Mouse (Mus musculus): ENCODE results near the gene Gm45808. TPM values are rescaled to one million over a fixed set of nuclear protein-coding genes. Genes with fewer than 3 reads are reported as not detected.
A peak's percentile ranks its signal among the peaks of the same experiment; 100 is the strongest.

Gm45808 gene
- polyA plus RNA-seq, 1 experiment from 2014 or later: not detected

DNA sequence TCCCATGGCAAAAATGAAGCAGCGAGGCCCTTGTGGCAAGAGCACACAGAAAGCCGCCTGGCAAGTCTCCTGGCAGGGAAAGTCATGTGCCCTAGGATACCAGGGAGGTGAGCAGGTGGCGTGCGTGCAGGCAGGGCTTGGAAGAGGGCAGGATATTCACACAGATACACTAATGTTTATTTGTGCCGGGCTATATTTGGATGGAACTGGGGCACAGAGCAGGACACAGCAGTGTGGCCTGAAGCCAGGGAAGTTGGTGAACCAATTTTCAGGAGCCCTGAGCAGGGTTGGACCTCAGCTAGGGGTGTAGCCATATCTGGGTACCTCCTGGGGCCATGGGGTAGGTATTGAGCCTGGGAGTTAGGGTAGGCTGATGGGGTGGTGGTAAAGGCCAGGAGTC, 6.3 kb upstream of the Gm45808 start:
- WGBS: 92% methylated on average over 5 of the region's 5 CpGs
- Histone ChIP-seq H3K4me1 (replicated peaks; ENCODE audit: control insufficient read depth, insufficient read depth, low read length) (no peaks in the 10 kb centered on the region), H3K36me3 (ENCODE audit: control insufficient read depth, insufficient read depth, low read length) (0 out of 2 replicates have a peak, but pooled peaks cover 3% of the 10 kb centered on the region), H3K4me2 (replicated peaks; ENCODE audit: low read depth, low read length) (no peak overlapping the region), H3K4me3 (ENCODE audit: low read depth, low read length) (no peak overlapping the region), H3K9ac (ENCODE audit: low read depth, low read length) (no peak overlapping the region), H3K27ac (ENCODE audit: low read depth, low read length) (no peak overlapping the region), H3K9me3 (ENCODE audit: control insufficient read depth, low read length) (no peaks in the 10 kb centered on the region), H3K27me3 (ENCODE audit: control insufficient read depth, insufficient read depth, low read length) (no peaks in the 10 kb centered on the region)
- no peak for ATAC-seq (ENCODE audit: low FRiP score)
- no peak for DNase-seq (ENCODE audit: low spot score)

DNA sequence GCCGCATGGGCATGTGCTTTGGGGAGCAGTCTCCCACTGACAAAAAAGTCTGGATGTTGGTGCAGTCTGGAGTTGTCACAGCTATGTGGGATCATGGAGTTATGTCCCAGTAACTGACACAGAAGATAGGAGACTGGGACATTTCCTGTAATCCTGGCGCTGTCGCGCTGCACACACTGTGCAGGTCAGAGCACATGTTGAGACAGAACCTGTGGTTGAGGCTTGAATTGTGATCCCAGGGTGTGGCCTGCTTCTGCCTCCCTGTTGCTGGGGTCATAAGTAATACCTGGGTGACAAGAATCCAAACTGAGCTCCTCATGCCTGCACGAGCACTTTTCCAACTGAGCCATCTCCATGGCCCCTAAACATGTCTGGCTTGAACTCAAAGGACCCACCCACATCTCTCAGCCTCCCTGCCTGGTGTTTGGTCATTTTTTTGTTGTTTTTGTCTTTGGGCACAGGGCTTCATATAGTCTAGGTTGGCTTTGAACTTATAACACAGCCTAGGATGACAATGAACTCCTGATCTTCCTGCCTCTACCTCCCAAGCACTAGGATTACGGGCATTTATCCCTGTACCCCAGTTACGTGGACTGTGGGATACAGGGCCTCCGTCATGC, 5.7 kb upstream of the Gm45808 start:
- Histone ChIP-seq H3K9me3 (ENCODE audit: control insufficient read depth, low read length) (no peaks in the 10 kb centered on the region), H3K9ac (ENCODE audit: low read depth, low read length) (no peak overlapping the region), H3K4me2 (replicated peaks; ENCODE audit: low read depth, low read length) (no peak overlapping the region), H3K27me3 (ENCODE audit: control insufficient read depth, insufficient read depth, low read length) (no peaks in the 10 kb centered on the region), H3K36me3 (ENCODE audit: control insufficient read depth, insufficient read depth, low read length) (0 out of 2 replicates have a peak, but pooled peaks cover 3% of the 10 kb centered on the region), H3K4me1 (replicated peaks; ENCODE audit: control insufficient read depth, insufficient read depth, low read length) (no peaks in the 10 kb centered on the region), H3K4me3 (ENCODE audit: low read depth, low read length) (no peak overlapping the region), H3K27ac (ENCODE audit: low read depth, low read length) (no peak overlapping the region)
- no peak for DNase-seq (ENCODE audit: low spot score)
- no peak for ATAC-seq (ENCODE audit: low FRiP score)
- 96% methylated on average over 8 of the region's 8 CpGs for WGBS

DNA sequence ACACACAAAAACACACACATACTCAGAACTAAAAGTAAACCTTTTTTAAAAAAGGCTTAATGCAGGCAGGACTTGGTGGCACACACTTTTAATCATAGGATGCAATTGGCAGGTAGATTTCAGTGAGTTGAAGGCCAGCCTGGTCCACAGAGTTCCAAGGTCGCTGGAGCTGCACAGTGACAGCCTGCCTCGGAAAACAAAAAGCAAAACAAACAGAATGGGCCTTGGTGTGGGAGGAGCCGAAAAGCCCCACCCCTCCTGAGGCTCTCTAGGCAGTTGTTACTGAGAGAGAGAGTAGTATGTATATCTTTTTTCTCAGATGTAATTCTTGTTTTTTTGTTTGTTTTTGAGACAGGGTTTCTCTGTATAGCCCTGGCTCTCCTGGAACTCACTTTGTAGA, 4.7 kb upstream of the Gm45808 start:
- Histone ChIP-seq H3K27me3 (ENCODE audit: control insufficient read depth, insufficient read depth, low read length) (no peaks in the 10 kb centered on the region), H3K36me3 (ENCODE audit: control insufficient read depth, insufficient read depth, low read length) (0 out of 2 replicates have a peak, but pooled peaks cover 3% of the 10 kb centered on the region), H3K4me3 (ENCODE audit: low read depth, low read length) (no peak overlapping the region), H3K27ac (ENCODE audit: low read depth, low read length) (no peak overlapping the region), H3K9ac (ENCODE audit: low read depth, low read length) (no peak overlapping the region), H3K4me2 (replicated peaks; ENCODE audit: low read depth, low read length) (no peak overlapping the region), H3K9me3 (ENCODE audit: control insufficient read depth, low read length) (no peaks in the 10 kb centered on the region), H3K4me1 (replicated peaks; ENCODE audit: control insufficient read depth, insufficient read depth, low read length) (no peaks in the 10 kb centered on the region)
- no peak for ATAC-seq (ENCODE audit: low FRiP score)
- no peak for DNase-seq (ENCODE audit: low spot score)
- 28% methylated on average over 3 of the region's 3 CpGs for WGBS

DNA sequence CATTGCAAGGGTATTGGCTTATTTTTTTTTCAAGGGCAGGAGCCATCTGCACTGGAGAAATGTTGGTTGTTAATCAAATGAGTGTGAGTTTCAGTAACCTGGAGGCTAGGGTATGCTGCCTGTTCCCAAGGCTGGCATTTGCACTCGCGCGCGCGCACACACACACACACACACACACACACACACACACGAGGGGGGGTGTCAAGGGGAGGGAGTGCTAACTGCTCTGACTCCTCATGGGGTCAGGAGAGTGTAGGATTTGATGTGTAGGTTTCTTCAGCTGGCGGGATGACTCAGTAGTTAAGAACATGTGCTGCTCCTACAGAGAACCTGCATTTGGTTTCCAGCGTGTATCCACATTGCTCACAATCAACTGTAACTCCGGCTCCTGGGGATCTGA, 4.2 kb upstream of the Gm45808 start:
- H3K4me2 ChIP-seq (replicated peaks; ENCODE audit: low read depth, low read length): no peak overlapping the region
- no peaks in the 10 kb centered on the region for H3K9me3 ChIP-seq (ENCODE audit: control insufficient read depth, low read length)
- H3K9ac ChIP-seq (ENCODE audit: low read depth, low read length): no peak overlapping the region
- H3K36me3 ChIP-seq (ENCODE audit: control insufficient read depth, insufficient read depth, low read length): 0 out of 2 replicates have a peak, but pooled peaks cover 3% of the 10 kb centered on the region
- no peak overlapping the region for H3K4me3 ChIP-seq (ENCODE audit: low read depth, low read length)
- no peak overlapping the region for H3K27ac ChIP-seq (ENCODE audit: low read depth, low read length)
- 37% methylated on average over 6 of the region's 9 CpGs for WGBS
- DNase-seq (ENCODE audit: low spot score): no peak
- no peaks in the 10 kb centered on the region for H3K4me1 ChIP-seq (replicated peaks; ENCODE audit: control insufficient read depth, insufficient read depth, low read length)
- ATAC-seq (ENCODE audit: low FRiP score): no peak
- no peaks in the 10 kb centered on the region for H3K27me3 ChIP-seq (ENCODE audit: control insufficient read depth, insufficient read depth, low read length)

DNA sequence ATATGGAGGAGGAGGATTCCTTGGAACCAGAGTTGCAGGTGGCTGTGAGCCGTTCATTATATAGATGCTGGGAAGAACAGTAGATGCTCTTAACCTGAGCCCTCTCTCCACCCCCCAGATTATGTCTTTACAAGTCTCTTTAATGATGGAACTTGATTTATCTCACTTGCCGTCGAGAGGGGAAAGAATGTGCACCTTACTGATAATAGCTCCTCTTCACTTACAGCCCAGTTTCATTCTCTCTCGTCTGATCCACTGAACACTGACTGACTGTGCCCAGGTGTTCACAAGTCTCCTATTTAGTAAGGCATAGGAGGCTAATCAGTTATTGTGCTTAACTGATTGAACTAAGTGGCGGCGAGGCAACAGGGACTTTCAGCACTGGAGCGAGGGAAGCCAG, 3.0 kb upstream of the Gm45808 start:
- Histone ChIP-seq H3K27ac (ENCODE audit: low read depth, low read length) (no peak overlapping the region), H3K4me3 (ENCODE audit: low read depth, low read length) (no peak overlapping the region), H3K4me2 (replicated peaks; ENCODE audit: low read depth, low read length) (no peak overlapping the region), H3K36me3 (ENCODE audit: control insufficient read depth, insufficient read depth, low read length) (0 out of 2 replicates have a peak, but pooled peaks cover 3% of the 10 kb centered on the region), H3K9me3 (ENCODE audit: control insufficient read depth, low read length) (no peaks in the 10 kb centered on the region), H3K9ac (ENCODE audit: low read depth, low read length) (no peak overlapping the region), H3K4me1 (replicated peaks; ENCODE audit: control insufficient read depth, insufficient read depth, low read length) (no peaks in the 10 kb centered on the region), H3K27me3 (ENCODE audit: control insufficient read depth, insufficient read depth, low read length) (no peaks in the 10 kb centered on the region)
- 79% methylated on average over 7 of the region's 7 CpGs for WGBS
- ATAC-seq (ENCODE audit: low FRiP score) (no peak), DNase-seq (ENCODE audit: low spot score) (no peak)

DNA sequence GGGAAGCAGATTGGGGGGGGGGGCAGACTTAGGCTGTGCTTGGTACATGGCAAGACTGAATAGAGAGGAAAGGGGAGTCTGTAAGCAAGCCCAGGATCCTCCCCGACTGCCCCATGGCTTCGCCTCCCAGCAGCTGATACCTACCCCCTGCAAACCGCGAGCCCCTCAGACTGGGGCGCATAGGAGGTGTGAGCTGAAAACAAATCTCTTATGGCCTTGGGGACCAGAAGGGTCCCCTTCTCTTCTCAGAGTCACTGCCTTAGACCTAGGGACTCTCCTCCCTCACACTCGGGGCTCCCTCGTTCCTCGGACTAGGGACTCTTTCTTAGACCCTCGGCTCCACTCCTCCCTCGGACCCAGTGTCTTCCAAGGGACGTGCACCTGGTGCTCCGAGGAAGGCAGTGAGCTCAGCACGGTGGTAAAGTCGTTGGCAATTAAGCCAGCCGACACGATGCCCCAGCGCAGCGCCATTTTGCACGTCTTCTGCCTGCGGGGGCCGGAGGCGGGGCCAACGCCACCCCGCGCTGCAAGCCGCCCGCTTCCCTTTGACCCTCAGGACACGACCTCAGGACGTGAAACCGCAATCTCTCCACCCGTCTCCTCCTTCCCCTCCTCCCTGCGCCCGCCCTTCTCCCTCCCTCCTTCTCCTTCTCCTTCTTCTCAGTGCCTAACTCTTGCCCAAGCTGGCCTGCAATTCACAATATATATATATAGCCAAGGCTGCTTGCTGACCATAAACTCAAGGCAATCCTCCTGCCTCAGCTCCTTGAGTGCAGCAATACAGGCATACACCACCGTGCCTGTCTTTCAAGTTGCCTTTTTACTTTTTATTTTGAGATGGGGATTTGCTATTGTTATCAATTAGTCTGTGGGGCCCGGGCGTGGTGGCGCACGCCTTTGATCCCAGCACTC, 1.9 kb upstream of the Gm45808 start, which contains the start of gene Dhdh:
Dhdh (minus strand) TSS at position 513 of the 912 bp plus-strand sequence.
- Histone ChIP-seq H3K27ac (ENCODE audit: low read depth, low read length) (peak within 1 kb of the TSS; percentile 43), H3K36me3 (ENCODE audit: control insufficient read depth, insufficient read depth, low read length) (0 out of 2 replicates have a peak, but pooled peaks cover 3% of the 10 kb centered on the region), H3K9me3 (ENCODE audit: control insufficient read depth, low read length) (no peaks in the 10 kb centered on the region), H3K27me3 (ENCODE audit: control insufficient read depth, insufficient read depth, low read length) (no peaks in the 10 kb centered on the region), H3K4me2 (replicated peaks; ENCODE audit: low read depth, low read length) (peak within 1 kb of the TSS; percentile 49), H3K4me1 (replicated peaks; ENCODE audit: control insufficient read depth, insufficient read depth, low read length) (no peaks in the 10 kb centered on the region), H3K4me3 (ENCODE audit: low read depth, low read length) (peak within 1 kb of the TSS; percentile 28), H3K9ac (ENCODE audit: low read depth, low read length) (peak within 1 kb of the TSS; percentile 68)
- peak; percentile 73 for DNase-seq (ENCODE audit: low spot score)
- ATAC-seq (ENCODE audit: low FRiP score): peak; percentile 72
- WGBS: 7% methylated on average over 38 of the region's 38 CpGs

DNA sequence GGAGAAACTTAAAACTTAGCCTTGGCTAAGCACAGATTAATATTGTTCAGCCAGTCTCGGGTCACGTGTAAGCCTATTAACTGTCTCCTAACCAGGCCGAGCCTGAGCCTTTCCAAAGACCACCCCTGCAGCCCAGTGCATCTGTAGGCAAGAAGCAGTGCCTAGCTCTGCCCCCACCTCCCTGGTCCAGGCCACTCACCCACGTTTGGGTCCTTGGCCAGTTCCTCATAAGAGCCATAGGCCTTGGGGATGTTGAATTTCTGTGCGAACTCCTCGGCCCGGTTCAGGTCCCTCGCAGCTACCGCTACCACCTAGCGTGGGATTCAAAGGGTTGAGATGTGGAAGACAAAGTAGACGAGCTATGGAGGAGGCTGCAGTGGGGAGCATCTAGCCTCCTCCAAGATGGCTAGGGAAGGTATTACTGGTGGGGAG, 1.3 kb upstream of the Gm45808 start:
- H3K4me3 ChIP-seq (ENCODE audit: low read depth, low read length): peak overlapping the region; percentile 28
- H3K27ac ChIP-seq (ENCODE audit: low read depth, low read length): peak overlapping the region; percentile 43
- H3K36me3 ChIP-seq (ENCODE audit: control insufficient read depth, insufficient read depth, low read length): no peaks in the 10 kb centered on the region
- H3K4me2 ChIP-seq (replicated peaks; ENCODE audit: low read depth, low read length): peak overlapping the region; percentile 49
- no peaks in the 10 kb centered on the region for H3K9me3 ChIP-seq (ENCODE audit: control insufficient read depth, low read length)
- 22% methylated on average over 11 of the region's 11 CpGs for WGBS
- H3K9ac ChIP-seq (ENCODE audit: low read depth, low read length): peak overlapping the region; percentile 68
- no peaks in the 10 kb centered on the region for H3K4me1 ChIP-seq (replicated peaks; ENCODE audit: control insufficient read depth, insufficient read depth, low read length)
- DNase-seq (ENCODE audit: low spot score): peak; percentile 52
- H3K27me3 ChIP-seq (ENCODE audit: control insufficient read depth, insufficient read depth, low read length): no peaks in the 10 kb centered on the region
- ATAC-seq (ENCODE audit: low FRiP score): peak; percentile 33

DNA sequence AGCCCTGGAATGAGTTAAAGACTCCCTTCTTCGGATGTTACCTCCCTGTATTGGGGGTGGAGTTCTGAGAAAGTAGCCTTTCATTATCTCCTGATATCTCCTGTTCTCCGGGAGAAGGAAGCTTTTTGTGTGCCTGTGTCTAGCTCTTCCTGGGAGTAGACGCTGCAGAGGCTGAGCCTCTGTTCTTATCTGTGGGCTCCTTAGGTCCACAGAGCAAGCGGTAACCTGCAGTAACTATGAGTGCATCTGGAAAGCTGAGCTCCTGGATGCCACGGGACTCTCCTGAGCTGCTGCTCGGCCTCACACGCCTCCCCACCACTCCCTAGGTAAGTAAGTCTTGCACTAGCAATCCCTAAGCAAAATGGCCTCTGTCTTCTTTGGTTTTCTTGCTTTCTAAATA, 453 bp downstream of the Gm45808 start:
- no peaks in the 10 kb centered on the region for H3K9me3 ChIP-seq (ENCODE audit: control insufficient read depth, low read length)
- DNase-seq (ENCODE audit: low spot score): no peak
- no peaks in the 10 kb centered on the region for H3K4me1 ChIP-seq (replicated peaks; ENCODE audit: control insufficient read depth, insufficient read depth, low read length)
- no peaks in the 10 kb centered on the region for H3K27me3 ChIP-seq (ENCODE audit: control insufficient read depth, insufficient read depth, low read length)
- no peak overlapping the region for H3K9ac ChIP-seq (ENCODE audit: low read depth, low read length)
- no peak overlapping the region for H3K4me2 ChIP-seq (replicated peaks; ENCODE audit: low read depth, low read length)
- ATAC-seq (ENCODE audit: low FRiP score): no peak
- H3K27ac ChIP-seq (ENCODE audit: low read depth, low read length): no peak overlapping the region
- no peak overlapping the region for H3K4me3 ChIP-seq (ENCODE audit: low read depth, low read length)
- 77% methylated on average over 7 of the region's 7 CpGs for WGBS
- H3K36me3 ChIP-seq (ENCODE audit: control insufficient read depth, insufficient read depth, low read length): no peaks in the 10 kb centered on the region

Measured in hindbrain, embryonic 11.5 days (tissue).